Mouse (Mus musculus): ENCODE measurements around the gene Mapk12.
A peak's percentile ranks its signal among the peaks of the same experiment; 100 is the strongest.

The Mapk12 gene

GRCm38 (mm10) chr15:89170102-89170501 is 29.6 kb upstream of the Mapk12 start:
- DNase-seq = no peak

GRCm38 (mm10) chr15:89169431-89169830 is 28.9 kb upstream of the Mapk12 start:
- peak in 1 of 2 experiments; percentile 20 for DNase-seq

GRCm38 (mm10) chr15:89168922-89169321 is 28.4 kb upstream of the Mapk12 start:
- no peak for DNase-seq

GRCm38 (mm10) chr15:89165478-89165877 is 25.0 kb upstream of the Mapk12 start:
- no peak for DNase-seq

- DNase-seq = no peak
Measured at GRCm38 (mm10) chr15:89161397-89161796, 20.9 kb upstream of the Mapk12 start.

- DNase-seq = no peak
Measured at GRCm38 (mm10) chr15:89158516-89158915, 18.0 kb upstream of the Mapk12 start.

GRCm38 (mm10) chr15:89157954-89158353 is 17.5 kb upstream of the Mapk12 start:
- peak; percentile 56 to 82 for DNase-seq

GRCm38 (mm10) chr15:89152312-89152711 is 11.8 kb upstream of the Mapk12 start:
- no peak for DNase-seq

- peak in 1 of 2 experiments; percentile 48 for DNase-seq
Measured at GRCm38 (mm10) chr15:89150041-89150390, 9.5 kb upstream of the Mapk12 start.

- peak; percentile 57 to 67 for DNase-seq
Measured at GRCm38 (mm10) chr15:89149271-89150040, 9.0 kb upstream of the Mapk12 start, which contains the start of gene Mapk11. Mapk11 (minus strand) TSS chr15:89149628.

- peak in 1 of 2 experiments; percentile 28 for DNase-seq
Measured at GRCm38 (mm10) chr15:89148496-89149270, 8.2 kb upstream of the Mapk12 start.

GRCm38 (mm10) chr15:89147895-89148294 is 7.4 kb upstream of the Mapk12 start:
- DNase-seq = no peak

GRCm38 (mm10) chr15:89147456-89147855 is 7.0 kb upstream of the Mapk12 start:
- DNase-seq = no peak

- DNase-seq = peak; percentile 72 to 81
Measured at GRCm38 (mm10) chr15:89147024-89147423, 6.5 kb upstream of the Mapk12 start.

- DNase-seq = peak; percentile 68 to 80
Measured at GRCm38 (mm10) chr15:89146537-89146936, 6.0 kb upstream of the Mapk12 start.

- DNase-seq = no peak
Measured at GRCm38 (mm10) chr15:89145813-89146350, 5.4 kb upstream of the Mapk12 start.

GRCm38 (mm10) chr15:89144965-89145364 is 4.5 kb upstream of the Mapk12 start:
- no peak for DNase-seq

GRCm38 (mm10) chr15:89143134-89143533 is 2.6 kb upstream of the Mapk12 start:
- DNase-seq = no peak

- no peak for DNase-seq
Measured at GRCm38 (mm10) chr15:89141905-89142304, 1.4 kb upstream of the Mapk12 start.

- DNase-seq = no peak
Measured at GRCm38 (mm10) chr15:89141443-89141842, 940 bp upstream of the Mapk12 start.

GRCm38 (mm10) chr15:89140048-89140658 is 350 bp downstream of the Mapk12 start:
- peak in 1 of 2 experiments; percentile 49 for DNase-seq

GRCm38 (mm10) chr15:89138531-89138930 is 2.0 kb downstream of the Mapk12 start:
- no peak for DNase-seq

- DNase-seq = no peak
Measured at GRCm38 (mm10) chr15:89138046-89138405, 2.5 kb downstream of the Mapk12 start.

Data from spleen, adult 18-20 months (tissue).